Mouse (Mus musculus) midbrain, embryonic 10.5 days (tissue): ENCODE measurements at regions not wholly inside any gene's neighbourhood (a gene's known extent, or its start where the extent isn't known, plus 50 kb on each side); places are given as distances from the start of the nearest gene placed in this dataset.

Experiments used
- DNase-seq: peaks from one replicate; pipeline ENCODE4 v3.0.0-alpha.2; 2017; ENCODE audit warnings: low spot score
- H3K27ac ChIP-seq: fragments of 300-500 bp; sonication (generic); replicated peaks from 2 replicates; pipeline ENCODE4 v1.5.1; 2016; ENCODE audit warnings: mild to moderate bottlenecking
- H3K27me3 ChIP-seq: fragments of 300-500 bp; sonication (generic); 2 replicates; pipeline ENCODE4 v1.6.1; 2016; ENCODE audit warnings: low read depth, mild to moderate bottlenecking; ENCODE audit not compliant: poor library complexity, severe bottlenecking
- H3K36me3 ChIP-seq: fragments of 300-500 bp; sonication (generic); 2 replicates; pipeline ENCODE4 v1.6.1; 2016; ENCODE audit warnings: mild to moderate bottlenecking, moderate library complexity
- H3K4me1 ChIP-seq: fragments of 300-500 bp; sonication (generic); 2 replicates; pipeline ENCODE4 v1.6.1; 2016
- H3K4me3 ChIP-seq: fragments of 300-500 bp; sonication (generic); 2 replicates; pipeline ENCODE4 v1.5.1; 2016; ENCODE audit warnings: mild to moderate bottlenecking, moderate library complexity
- H3K9me3 ChIP-seq: fragments of 300-500 bp; sonication (generic); replicated peaks from 2 replicates; pipeline ENCODE4 v1.6.1; 2016; ENCODE audit warnings: mild to moderate bottlenecking
- WGBS: fragments of 180-500 bp; shearing (Covaris S2); methylation state at CpG from one replicate; pipeline ENCODE4 v1.1.7; 2016; 5-methylcytosine and 5-hydroxymethylcytosine counted together

DNA sequence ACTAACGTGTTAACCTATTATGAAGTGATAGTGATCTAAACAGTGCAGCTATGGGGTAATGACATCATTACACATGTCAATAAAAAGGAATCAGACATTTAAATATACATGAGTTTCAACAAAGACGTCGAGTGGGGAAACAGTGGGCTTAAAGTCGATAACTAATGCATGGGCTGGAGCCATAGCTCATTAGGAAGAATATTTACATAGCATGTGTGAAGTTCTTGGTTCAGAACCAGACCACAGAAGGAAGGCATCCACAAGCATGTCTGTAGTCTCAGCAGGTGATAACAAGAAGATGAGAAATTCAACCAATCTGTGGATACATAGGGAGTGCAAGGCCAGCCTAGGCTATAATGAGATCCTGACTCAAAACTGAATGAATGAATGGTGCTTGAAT is 1456.0 kb downstream of the Efnb2 start:
- no peaks in the 10 kb centered on the region for H3K9me3 ChIP-seq
- WGBS: 86% methylated on average over 4 of the region's 4 CpGs
- no peak overlapping the region for H3K4me3 ChIP-seq
- no peaks in the 10 kb centered on the region for H3K27me3 ChIP-seq
- H3K4me1 ChIP-seq: no peaks in the 10 kb centered on the region
- H3K27ac ChIP-seq: no peak overlapping the region
- DNase-seq: no peak
- no peaks in the 10 kb centered on the region for H3K36me3 ChIP-seq

DNA sequence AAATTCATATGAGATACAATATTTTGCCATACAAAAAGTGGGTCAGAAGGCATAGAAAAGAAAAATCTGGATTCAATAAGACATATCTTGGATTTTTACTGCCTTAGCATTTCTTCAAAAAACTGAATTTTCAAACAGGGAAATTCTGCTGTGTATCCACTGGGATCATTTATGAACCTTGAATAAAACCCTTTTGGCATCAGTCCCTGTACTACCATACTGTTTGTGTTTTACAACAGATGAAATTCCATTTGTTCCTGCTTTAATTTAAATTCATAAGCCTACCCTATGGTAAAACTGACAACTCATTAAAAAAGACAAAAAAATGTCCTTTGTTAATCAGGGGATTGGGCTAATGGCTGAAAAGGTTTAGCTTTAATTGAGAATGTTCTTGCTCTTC is 1470.3 kb downstream of the Efnb2 start:
- no peak overlapping the region for H3K4me3 ChIP-seq
- H3K9me3 ChIP-seq: no peaks in the 10 kb centered on the region
- H3K27ac ChIP-seq: no peak overlapping the region
- H3K27me3 ChIP-seq: no peaks in the 10 kb centered on the region
- no peaks in the 10 kb centered on the region for H3K36me3 ChIP-seq
- H3K4me1 ChIP-seq: peaks cover 7% of the 10 kb centered on the region
- DNase-seq: no peak

- no peak for DNase-seq
- Histone ChIP-seq H3K36me3 (no peaks in the 10 kb centered on the region), H3K9me3 (no peaks in the 10 kb centered on the region), H3K27ac (no peak overlapping the region), H3K27me3 (no peaks in the 10 kb centered on the region), H3K4me3 (no peak overlapping the region), H3K4me1 (0 out of 2 replicates have a peak, but pooled peaks cover 2% of the 10 kb centered on the region)
- WGBS: 94% methylated on average over 5 of the region's 5 CpGs
Observed at GRCm38 (mm10) chr8:7163361-7163760, 1497.7 kb downstream of the Efnb2 start.

DNA sequence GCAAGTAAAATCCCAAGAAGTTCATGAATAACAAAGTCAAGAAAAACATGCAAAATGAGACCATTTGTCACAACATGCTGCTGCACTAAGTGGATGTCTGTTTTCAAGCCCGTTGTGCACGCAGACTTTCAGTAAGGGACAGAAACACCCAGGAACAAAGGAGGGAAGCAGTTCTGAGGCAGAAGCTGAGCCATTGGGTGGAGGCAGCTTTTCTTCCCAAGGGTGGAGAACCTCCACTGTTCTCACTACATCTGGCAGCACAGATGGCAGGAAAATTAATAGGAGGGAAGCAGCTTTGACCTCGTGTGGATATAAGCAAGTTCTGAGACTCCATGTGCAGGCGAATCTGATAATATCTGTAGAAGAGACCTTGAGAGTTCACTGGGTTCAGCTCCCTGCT is 1529.3 kb downstream of the Efnb2 start:
- Histone ChIP-seq H3K27ac (peak overlapping the region; percentile 33; the same call in 1 of the 2 replicates), H3K4me1 (no peaks in the 10 kb centered on the region), H3K9me3 (no peaks in the 10 kb centered on the region), H3K36me3 (no peaks in the 10 kb centered on the region), H3K27me3 (no peaks in the 10 kb centered on the region), H3K4me3 (no peak overlapping the region)
- WGBS: 65% methylated on average over 4 of the region's 4 CpGs
- DNase-seq: no peak

GRCm38 (mm10) chr8:7108849-7109248 is 1552.2 kb downstream of the Efnb2 start:
- H3K27ac ChIP-seq: no peak overlapping the region
- no peak for DNase-seq
- H3K27me3 ChIP-seq: no peaks in the 10 kb centered on the region
- no peaks in the 10 kb centered on the region for H3K9me3 ChIP-seq
- no peaks in the 10 kb centered on the region for H3K4me1 ChIP-seq
- no peaks in the 10 kb centered on the region for H3K36me3 ChIP-seq
- H3K4me3 ChIP-seq: no peak overlapping the region

DNA sequence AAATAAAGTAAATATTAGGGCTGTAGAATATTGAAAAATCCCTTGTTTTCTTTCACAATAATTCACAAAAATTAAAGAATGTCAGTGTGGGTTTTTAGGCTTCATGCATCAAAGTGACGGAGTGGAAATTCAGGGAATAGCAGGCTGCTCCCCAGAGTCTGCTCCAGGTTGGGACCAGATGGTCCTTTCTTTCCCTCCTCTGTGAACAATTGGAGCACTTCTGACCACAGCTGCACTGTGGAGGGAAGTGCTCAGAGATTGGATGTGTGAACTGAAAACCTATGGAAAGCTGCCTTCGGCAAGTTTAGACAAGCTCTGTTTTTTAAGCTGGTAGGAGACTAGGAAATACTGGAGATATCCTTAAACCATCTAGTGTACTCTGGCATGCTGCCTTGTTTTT is 1563.5 kb downstream of the Efnb2 start:
- Histone ChIP-seq H3K27ac (no peak overlapping the region), H3K4me1 (no peaks in the 10 kb centered on the region), H3K27me3 (no peaks in the 10 kb centered on the region), H3K4me3 (no peak overlapping the region), H3K9me3 (no peaks in the 10 kb centered on the region), H3K36me3 (no peaks in the 10 kb centered on the region)
- 64% methylated on average over 2 of the region's 2 CpGs for WGBS
- DNase-seq: peak; percentile 16

GRCm38 (mm10) chr8:7092831-7093230 is 1568.2 kb downstream of the Efnb2 start:
- 71% methylated on average over 2 of the region's 2 CpGs for WGBS
- H3K27me3 ChIP-seq: no peaks in the 10 kb centered on the region
- no peak for DNase-seq
- no peaks in the 10 kb centered on the region for H3K4me1 ChIP-seq
- H3K4me3 ChIP-seq: no peak overlapping the region
- no peaks in the 10 kb centered on the region for H3K9me3 ChIP-seq
- H3K27ac ChIP-seq: no peak overlapping the region
- H3K36me3 ChIP-seq: no peaks in the 10 kb centered on the region

- 73% methylated on average over 2 of the region's 2 CpGs for WGBS
- no peak overlapping the region for H3K27ac ChIP-seq
Observed at GRCm38 (mm10) chr8:7088123-7088522, 1572.9 kb downstream of the Efnb2 start.

GRCm38 (mm10) chr8:7060255-7060656 is 1600.8 kb downstream of the Efnb2 start:
- no peaks in the 10 kb centered on the region for H3K9me3 ChIP-seq
- H3K27me3 ChIP-seq: no peaks in the 10 kb centered on the region
- H3K27ac ChIP-seq: no peak overlapping the region
- WGBS: 87% methylated on average over 4 of the region's 4 CpGs
- H3K4me3 ChIP-seq: no peak overlapping the region
- DNase-seq: no peak
- H3K4me1 ChIP-seq: no peaks in the 10 kb centered on the region
- no peaks in the 10 kb centered on the region for H3K36me3 ChIP-seq

More at GRCm38 (mm10) chr8:7088123-7088522, 1572.9 kb downstream of the Efnb2 start:
- H3K27me3 ChIP-seq: no peaks in the 10 kb centered on the region
- no peak overlapping the region for H3K4me3 ChIP-seq
- no peak for DNase-seq
- H3K4me1 ChIP-seq: no peaks in the 10 kb centered on the region
- H3K36me3 ChIP-seq: no peaks in the 10 kb centered on the region
- no peaks in the 10 kb centered on the region for H3K9me3 ChIP-seq

- WGBS: 88% methylated on average over 3 of the region's 3 CpGs
- no peaks in the 10 kb centered on the region for H3K4me1 ChIP-seq
- H3K36me3 ChIP-seq: no peaks in the 10 kb centered on the region
- no peak overlapping the region for H3K4me3 ChIP-seq
- DNase-seq: no peak
- H3K9me3 ChIP-seq: no peaks in the 10 kb centered on the region
- no peak overlapping the region for H3K27ac ChIP-seq
- H3K27me3 ChIP-seq: no peaks in the 10 kb centered on the region
Observed at GRCm38 (mm10) chr8:7026247-7026844, 1634.7 kb downstream of the Efnb2 start.

DNA sequence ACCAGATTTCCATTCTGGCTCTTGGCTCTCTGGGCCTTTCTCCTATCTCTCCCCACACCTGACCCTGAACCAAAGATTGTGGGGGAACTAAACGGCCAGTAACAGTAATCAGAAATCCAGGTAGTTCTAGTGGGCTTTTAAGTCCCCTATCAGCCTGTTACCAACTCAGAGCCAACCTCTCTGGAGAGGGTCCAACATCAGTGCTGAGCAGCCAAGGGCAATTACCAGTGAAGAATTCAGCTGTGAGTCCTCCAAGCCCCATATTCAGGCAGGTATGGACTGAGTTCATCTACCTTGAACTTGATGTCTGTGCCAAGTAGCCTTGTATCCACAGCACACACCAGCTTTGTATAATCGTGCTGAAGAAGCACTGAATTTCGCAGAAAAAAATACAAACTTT is 1636.7 kb downstream of the Efnb2 start:
- no peak for DNase-seq
- H3K4me1 ChIP-seq: no peaks in the 10 kb centered on the region
- no peak overlapping the region for H3K4me3 ChIP-seq
- no peaks in the 10 kb centered on the region for H3K9me3 ChIP-seq
- WGBS: 90% methylated on average over 3 of the region's 3 CpGs
- H3K36me3 ChIP-seq: no peaks in the 10 kb centered on the region
- no peaks in the 10 kb centered on the region for H3K27me3 ChIP-seq
- H3K27ac ChIP-seq: no peak overlapping the region

- Histone ChIP-seq H3K27me3 (no peaks in the 10 kb centered on the region), H3K4me3 (no peak overlapping the region), H3K4me1 (no peaks in the 10 kb centered on the region), H3K27ac (no peak overlapping the region), H3K9me3 (no peaks in the 10 kb centered on the region), H3K36me3 (no peaks in the 10 kb centered on the region)
- DNase-seq: no peak
- 84% methylated on average over 5 of the region's 5 CpGs for WGBS
Observed at GRCm38 (mm10) chr8:7011881-7012280, 1649.2 kb downstream of the Efnb2 start.

DNA sequence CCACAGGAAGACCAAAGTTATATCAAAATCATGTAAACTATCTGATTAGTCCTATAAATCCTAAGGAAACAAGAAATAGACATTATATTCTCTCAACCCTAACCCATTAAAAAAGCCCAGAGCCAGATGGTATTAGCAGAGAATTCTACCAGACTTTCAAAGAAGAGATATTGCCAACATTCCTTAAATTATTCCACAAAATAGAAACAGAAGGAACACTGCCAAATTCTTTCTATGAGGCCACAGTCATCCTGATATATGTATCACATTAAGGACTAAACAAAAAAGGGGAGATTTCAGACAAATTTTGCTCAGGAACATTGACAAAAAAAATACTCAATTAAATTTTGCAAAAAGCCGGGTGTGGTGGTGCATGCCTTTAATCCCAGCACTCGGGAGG is 1669.5 kb downstream of the Efnb2 start:
- no peaks in the 10 kb centered on the region for H3K27me3 ChIP-seq
- no peaks in the 10 kb centered on the region for H3K36me3 ChIP-seq
- DNase-seq: no peak
- H3K27ac ChIP-seq: no peak overlapping the region
- H3K9me3 ChIP-seq: no peaks in the 10 kb centered on the region
- WGBS: 87% methylated on average over 2 of the region's 2 CpGs
- H3K4me1 ChIP-seq: no peaks in the 10 kb centered on the region
- H3K4me3 ChIP-seq: no peak overlapping the region
